Mouse (Mus musculus) intestine, embryonic 14.5 days (tissue): ENCODE measurements at regions not wholly inside any gene's neighbourhood (a gene's known extent, or its start where the extent isn't known, plus 50 kb on each side); places are given as distances from the start of the nearest gene placed in this dataset.
"Not testable (repeated sequence)": the region's sequence is repeated elsewhere in the genome, so short reads cannot be mapped to it uniquely, and the experiment has no call there.

Experiments
- ATAC-seq: fragments of 200-750 bp; cut with Nextera tagmentation; replicated peaks from 2 replicates; pipeline ENCODE4 v1.8.0; 2017; ENCODE audit warnings: low read depth, moderate number of reproducible peaks, moderate TSS enrichment, moderate library complexity; ENCODE audit not compliant: low FRiP score, low TSS enrichment
- DNase-seq: peaks from one replicate; pipeline ENCODE4 v3.0.0-alpha.2; 2018; ENCODE audit warnings: low spot score
- H3K27ac ChIP-seq: fragments of 300-500 bp; sonication (generic); 2 replicates; pipeline ENCODE4 v1.5.1; 2014; ENCODE audit warnings: low read depth, mild to moderate bottlenecking, control low read depth
- H3K27me3 ChIP-seq: fragments of 300-500 bp; sonication (generic); replicated peaks from 2 replicates; pipeline ENCODE4 v1.6.1; 2014; ENCODE audit warnings: low read length, control low read depth; ENCODE audit not compliant: control insufficient read depth, insufficient read depth
- H3K36me3 ChIP-seq: fragments of 300-500 bp; sonication (generic); 2 replicates; pipeline ENCODE4 v1.6.1; 2014; ENCODE audit warnings: low read length, control low read depth; ENCODE audit not compliant: control insufficient read depth, insufficient read depth
- H3K4me1 ChIP-seq: fragments of 300-500 bp; sonication (generic); replicated peaks from 2 replicates; pipeline ENCODE4 v1.6.1; 2014; ENCODE audit warnings: low read length, control low read depth, mixed read lengths; ENCODE audit not compliant: control insufficient read depth, insufficient read depth
- H3K4me2 ChIP-seq: fragments of 300-500 bp; sonication (generic); 2 replicates; pipeline ENCODE4 v1.6.1; 2014; ENCODE audit warnings: low read length
- H3K4me3 ChIP-seq: fragments of 300-500 bp; sonication (generic); 2 replicates; pipeline ENCODE4 v1.5.1; 2014; ENCODE audit warnings: low read depth, low read length, control low read depth, mixed read lengths
- H3K9ac ChIP-seq: fragments of 300-500 bp; sonication (generic); 2 replicates; pipeline ENCODE4 v1.6.1; 2014; ENCODE audit warnings: mild to moderate bottlenecking, low read length
- H3K9me3 ChIP-seq: fragments of 300-500 bp; sonication (generic); 2 replicates; pipeline ENCODE4 v1.6.1; 2016; ENCODE audit warnings: low read length, control low read depth; ENCODE audit not compliant: control insufficient read depth
- WGBS: fragments of 180-500 bp; shearing (Covaris S2); extraction: QIAGEN DNeasy Blood & Tissue Kit; methylation state at CpG from one replicate; pipeline ENCODE4 v1.1.7; 2014; 5-methylcytosine and 5-hydroxymethylcytosine counted together

DNA sequence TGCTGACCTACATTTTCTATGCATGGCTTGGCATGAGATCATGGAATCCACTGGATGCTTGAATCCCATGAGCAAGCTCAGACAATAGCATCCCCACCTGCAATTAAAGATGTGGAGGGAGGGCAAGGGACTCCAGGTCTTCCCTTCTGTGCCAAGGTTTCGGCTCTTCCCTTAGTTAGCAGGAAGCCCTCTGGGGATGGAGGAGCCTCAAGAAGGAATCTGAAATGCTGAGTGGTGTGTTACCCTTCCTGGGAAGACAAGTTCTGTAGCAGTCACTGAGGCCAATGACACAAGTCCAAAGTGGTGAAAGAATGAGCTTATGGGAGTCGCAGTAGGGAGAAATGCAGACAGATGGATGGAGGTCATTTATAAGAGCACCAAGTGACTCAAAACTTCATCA is 125.4 kb upstream of the Dapk1 start:
- Histone ChIP-seq H3K4me1 (peaks cover 18% of the 10 kb centered on the region), H3K27ac (no peak overlapping the region), H3K9me3 (no peaks in the 10 kb centered on the region), H3K9ac (no peak overlapping the region), H3K4me2 (no peak overlapping the region), H3K27me3 (no peaks in the 10 kb centered on the region), H3K4me3 (no peak overlapping the region), H3K36me3 (no peaks in the 10 kb centered on the region)
- no peak for DNase-seq
- 83% methylated on average over 2 of the region's 2 CpGs for WGBS
- no peak for ATAC-seq

DNA sequence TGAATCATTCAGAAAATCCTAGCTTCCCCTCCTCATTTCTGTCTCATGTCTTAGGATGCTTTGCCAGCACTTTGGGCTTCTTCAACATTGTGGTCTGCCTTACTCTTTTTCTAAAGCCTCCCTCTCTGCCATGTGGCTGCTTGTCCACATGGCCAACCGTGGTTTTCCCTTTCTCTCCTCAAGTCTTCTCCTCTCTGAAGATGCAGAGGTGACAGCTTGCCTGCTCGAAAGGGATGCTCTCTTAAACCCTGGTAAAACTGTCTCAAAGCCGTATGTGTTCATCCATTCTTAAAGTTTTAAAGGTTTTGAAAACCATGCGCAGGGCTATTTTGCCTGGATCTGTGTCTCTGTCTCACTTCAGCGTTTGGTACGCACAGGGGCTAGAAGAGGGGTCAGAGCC is 123.4 kb upstream of the Dapk1 start:
- 70% methylated on average over 6 of the region's 6 CpGs for WGBS
- no peaks in the 10 kb centered on the region for H3K9me3 ChIP-seq
- H3K4me1 ChIP-seq = peaks cover 18% of the 10 kb centered on the region
- no peak overlapping the region for H3K4me3 ChIP-seq
- no peak overlapping the region for H3K4me2 ChIP-seq
- H3K27me3 ChIP-seq = no peaks in the 10 kb centered on the region
- DNase-seq = no peak
- no peaks in the 10 kb centered on the region for H3K36me3 ChIP-seq
- no peak overlapping the region for H3K27ac ChIP-seq
- no peak for ATAC-seq
- no peak overlapping the region for H3K9ac ChIP-seq

DNA sequence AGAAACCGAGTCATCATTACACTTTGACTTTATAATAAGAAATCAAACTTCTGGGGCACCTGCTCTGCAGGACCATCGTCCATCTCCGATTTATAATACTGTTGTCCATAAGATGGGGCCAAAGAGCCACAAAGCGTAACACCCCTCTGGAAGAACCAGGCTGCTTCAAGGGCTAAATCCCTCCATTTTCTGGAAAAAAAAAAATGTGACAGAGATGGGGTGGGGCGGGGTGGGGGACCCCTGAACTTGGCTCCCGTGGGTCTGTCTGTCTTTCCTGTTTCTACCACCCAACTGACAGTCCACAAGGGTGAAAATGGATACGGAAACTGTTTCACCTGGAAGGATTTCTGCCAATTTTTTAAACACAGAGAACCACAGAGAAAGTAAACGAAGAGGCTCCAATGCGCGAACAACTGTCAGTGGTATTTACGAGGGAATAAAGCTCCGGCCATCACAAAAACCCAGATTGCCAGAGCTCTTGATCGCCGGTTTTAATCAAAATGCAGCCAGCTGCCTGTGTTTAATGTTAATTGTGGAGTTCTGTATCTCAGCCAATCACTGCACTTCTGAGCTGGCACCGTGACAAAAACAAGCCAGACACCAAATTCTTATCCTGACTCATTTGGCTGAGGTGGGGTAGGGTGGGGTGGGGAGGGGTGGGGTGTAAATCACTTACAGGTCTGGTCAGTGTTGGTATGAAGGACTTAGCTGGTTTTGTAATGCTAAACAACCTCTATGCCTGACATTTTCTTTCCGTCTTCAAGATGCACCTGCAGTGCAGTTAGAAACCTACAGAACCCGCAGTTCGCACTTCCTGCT is 122.5 kb upstream of the Dapk1 start:
- Histone ChIP-seq H3K27me3 (no peaks in the 10 kb centered on the region), H3K9me3 (no peaks in the 10 kb centered on the region), H3K4me2 (peak overlapping the region; percentile 59), H3K9ac (no peak overlapping the region), H3K4me3 (peak overlapping the region; percentile 22; the same call in 1 of the 2 replicates), H3K4me1 (peaks cover 18% of the 10 kb centered on the region), H3K36me3 (no peaks in the 10 kb centered on the region), H3K27ac (peak overlapping the region; percentile 69; the same call in 1 of the 2 replicates)
- 3% methylated on average over 18 of the region's 18 CpGs for WGBS
- peak; percentile 73 for ATAC-seq
- DNase-seq = peak; percentile 78

DNA sequence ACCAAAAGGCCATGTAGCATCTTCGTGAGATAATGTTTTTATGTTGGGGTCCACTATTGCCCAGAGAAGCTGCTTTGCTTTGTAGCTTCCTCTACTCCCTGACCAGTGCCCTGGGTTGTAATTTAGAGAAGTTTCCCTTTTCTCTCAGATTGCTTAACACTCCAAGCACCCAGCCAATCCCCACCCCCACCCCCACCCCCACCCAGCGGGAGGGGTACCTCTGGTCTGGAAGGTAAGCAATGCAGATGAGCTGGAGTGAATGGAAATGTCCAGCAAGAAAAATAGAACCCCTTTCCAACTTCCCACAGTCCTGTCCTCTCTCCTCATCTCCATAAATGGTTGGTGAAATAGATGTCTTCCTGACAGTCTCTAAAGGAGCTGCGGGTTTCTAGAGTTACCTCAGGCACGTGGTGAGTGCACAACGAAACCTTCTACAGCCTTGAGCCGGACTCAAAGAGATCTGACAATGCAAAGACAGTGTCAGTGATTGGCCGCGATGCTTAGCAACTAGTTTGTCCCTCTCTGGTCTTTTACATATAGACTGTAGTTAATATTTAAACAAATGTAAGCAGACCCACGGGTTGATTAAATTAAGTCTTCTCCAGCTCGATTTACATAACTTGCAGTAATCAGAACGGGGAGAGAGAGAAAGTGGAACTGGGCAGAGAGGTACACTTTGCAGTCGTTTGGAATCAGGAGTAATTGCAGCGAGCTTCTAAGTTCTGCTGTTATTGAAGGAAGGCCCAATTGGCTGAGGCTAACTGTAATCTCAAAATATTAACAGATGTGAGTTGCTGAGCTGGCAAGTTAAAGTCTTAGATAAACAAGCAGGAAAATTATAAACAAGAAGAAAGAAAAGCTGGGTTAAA is 121.7 kb upstream of the Dapk1 start:
- no peak overlapping the region for H3K4me3 ChIP-seq
- H3K9ac ChIP-seq = no peak overlapping the region
- H3K9me3 ChIP-seq = no peaks in the 10 kb centered on the region
- ATAC-seq (peak; percentile 48), DNase-seq (peak; percentile 66)
- 8% methylated on average over 13 of the region's 13 CpGs for WGBS
- H3K4me2 ChIP-seq = peak overlapping the region; percentile 59
- no peaks in the 10 kb centered on the region for H3K36me3 ChIP-seq
- H3K27me3 ChIP-seq = no peaks in the 10 kb centered on the region
- peak overlapping the region; percentile 69 for H3K27ac ChIP-seq
- peaks cover 18% of the 10 kb centered on the region for H3K4me1 ChIP-seq

DNA sequence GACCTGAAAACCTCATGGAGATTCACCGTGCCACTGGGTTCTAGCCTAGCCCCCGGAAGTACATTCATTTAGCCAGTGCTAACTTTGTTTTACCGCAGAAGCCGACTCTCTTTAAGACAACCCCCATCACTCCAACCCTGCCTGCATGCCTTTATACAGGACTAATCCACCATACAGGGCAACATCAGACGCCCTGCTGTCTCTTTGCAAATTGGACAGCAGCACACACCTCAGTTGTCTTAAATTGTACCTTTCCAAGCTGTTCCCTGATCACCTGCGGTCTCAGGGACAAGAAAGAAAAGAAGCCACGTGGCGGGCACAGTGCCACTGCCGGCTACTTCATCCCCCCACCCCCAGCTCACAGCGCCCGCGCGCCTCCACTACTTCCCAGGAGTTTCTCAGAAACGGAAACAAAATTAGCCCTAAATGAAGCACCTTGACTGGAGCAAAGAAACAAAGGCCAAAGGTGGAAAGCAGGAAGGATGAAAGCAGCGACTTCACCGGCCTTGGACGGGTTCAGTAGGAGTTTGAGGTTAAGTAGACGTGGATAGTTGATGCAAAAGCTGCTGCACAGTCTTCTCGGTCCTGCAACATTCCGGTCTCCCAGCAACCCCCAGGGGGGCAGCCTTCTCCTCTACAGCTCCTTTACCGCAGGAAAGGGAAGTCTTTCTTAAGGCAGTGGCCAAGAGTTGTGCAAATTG is 120.9 kb upstream of the Dapk1 start:
- Histone ChIP-seq H3K4me3 (no peak overlapping the region), H3K9ac (no peak overlapping the region), H3K36me3 (no peaks in the 10 kb centered on the region), H3K4me2 (peak overlapping the region; percentile 59), H3K27ac (peak overlapping the region; percentile 69), H3K27me3 (no peaks in the 10 kb centered on the region), H3K4me1 (peaks cover 18% of the 10 kb centered on the region), H3K9me3 (no peaks in the 10 kb centered on the region)
- peak; percentile 79 for DNase-seq
- no peak for ATAC-seq
- WGBS = 10% methylated on average over 21 of the region's 21 CpGs

DNA sequence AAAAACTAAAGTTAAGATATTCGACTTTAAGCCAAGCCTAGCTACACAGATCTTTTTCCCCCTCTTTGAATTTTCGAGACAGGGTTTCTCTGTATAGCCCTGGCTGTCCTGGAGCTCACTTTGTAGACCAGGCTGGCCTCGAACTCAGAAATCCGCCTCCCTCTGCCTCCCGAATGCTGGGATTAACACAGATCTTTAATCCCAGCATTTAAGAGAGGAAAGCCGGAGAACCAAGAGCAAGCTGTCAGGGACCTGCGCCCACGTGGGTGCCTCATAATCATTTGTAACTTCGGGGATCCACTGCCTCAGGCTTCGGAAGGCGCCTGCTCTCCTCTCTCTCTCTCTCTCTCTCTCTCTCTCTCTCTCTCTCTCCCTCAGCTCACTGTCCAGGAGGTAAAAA is 120.3 kb upstream of the Dapk1 start:
- peaks cover 18% of the 10 kb centered on the region for H3K4me1 ChIP-seq
- DNase-seq, H3K9ac ChIP-seq, H3K36me3 ChIP-seq, H3K9me3 ChIP-seq, H3K4me3 ChIP-seq, ATAC-seq, H3K27me3 ChIP-seq: not testable (repeated sequence)
- peak overlapping the region; percentile 59 for H3K4me2 ChIP-seq
- H3K27ac ChIP-seq = 0 out of 2 replicates have a peak overlapping the region, but pooled peaks have one; percentile 69
- WGBS = 75% methylated on average over 11 of the region's 11 CpGs

DNA sequence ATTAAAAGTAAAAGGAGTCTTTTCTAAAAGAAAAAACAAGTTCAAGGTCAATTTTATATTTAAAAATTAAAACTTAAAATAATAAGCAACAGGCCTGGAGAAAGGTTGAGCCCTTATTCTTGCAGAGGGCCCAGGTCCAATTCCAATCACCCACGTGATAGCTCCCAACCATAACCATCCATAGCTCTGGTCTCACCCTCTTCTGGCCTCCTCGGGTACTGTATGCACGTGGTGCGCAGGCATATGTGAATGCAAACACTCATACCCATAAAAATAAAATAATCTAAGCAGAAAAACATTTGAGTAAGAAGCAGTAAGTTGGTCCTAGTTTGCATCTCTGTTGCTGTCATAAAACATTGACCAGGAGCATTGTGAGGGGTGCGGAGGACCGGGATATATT is 119.8 kb upstream of the Dapk1 start:
- no peak overlapping the region for H3K4me2 ChIP-seq
- 0 out of 2 replicates have a peak, but pooled peaks cover under 1% of the 10 kb centered on the region for H3K9me3 ChIP-seq
- no peak overlapping the region for H3K4me3 ChIP-seq
- no peak overlapping the region for H3K9ac ChIP-seq
- no peak for ATAC-seq
- H3K27me3 ChIP-seq = no peaks in the 10 kb centered on the region
- 92% methylated on average over 6 of the region's 6 CpGs for WGBS
- no peaks in the 10 kb centered on the region for H3K36me3 ChIP-seq
- no peak for DNase-seq
- H3K4me1 ChIP-seq = peaks cover 18% of the 10 kb centered on the region
- H3K27ac ChIP-seq = no peak overlapping the region

DNA sequence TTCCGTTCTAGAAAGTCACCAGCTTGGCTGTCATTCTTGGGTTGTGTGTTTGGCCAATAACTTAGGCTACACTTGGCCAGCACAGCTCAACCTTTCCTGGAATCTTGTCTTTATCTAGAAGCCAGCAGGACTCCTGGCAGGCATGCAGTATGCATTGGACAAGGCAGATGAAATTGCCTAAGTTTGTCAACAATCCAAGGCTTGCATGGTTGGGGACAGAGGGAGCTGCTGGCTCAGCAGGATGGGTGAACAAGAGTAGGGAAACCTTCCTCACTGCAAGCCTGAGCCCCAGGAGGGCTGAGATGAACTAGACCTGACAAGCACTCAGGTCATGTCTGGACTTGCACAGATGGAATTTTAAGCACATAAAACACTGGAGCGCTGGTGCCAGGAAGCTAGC is 115.6 kb upstream of the Dapk1 start:
- no peak for DNase-seq
- H3K9me3 ChIP-seq = 0 out of 2 replicates have a peak, but pooled peaks cover 3% of the 10 kb centered on the region
- H3K27ac ChIP-seq = no peak overlapping the region
- no peak overlapping the region for H3K4me2 ChIP-seq
- no peaks in the 10 kb centered on the region for H3K27me3 ChIP-seq
- no peak overlapping the region for H3K9ac ChIP-seq
- WGBS = 66% methylated on average over 2 of the region's 2 CpGs
- ATAC-seq = no peak
- no peaks in the 10 kb centered on the region for H3K36me3 ChIP-seq
- peaks cover 19% of the 10 kb centered on the region for H3K4me1 ChIP-seq
- no peak overlapping the region for H3K4me3 ChIP-seq
